Mouse (Mus musculus): ENCODE results near the gene Rapgef5.

Gene Rapgef5

GRCm38 (mm10) chr12:117516179-117516578 lies at the start of gene Rapgef5:
Gene Rapgef5, plus strand, starts transcription at chr12:117516479.
- DNase-seq = no peak

- DNase-seq = no peak
Observed at GRCm38 (mm10) chr12:117468329-117468728, 48.0 kb upstream of the Rapgef5 start.

- no peak for DNase-seq
Observed at GRCm38 (mm10) chr12:117479014-117479413, 37.3 kb upstream of the Rapgef5 start.

- DNase-seq = no peak
Observed at GRCm38 (mm10) chr12:117479680-117480079, 36.6 kb upstream of the Rapgef5 start.

GRCm38 (mm10) chr12:117480958-117481357 lies 35.3 kb upstream of the Rapgef5 start:
- no peak for DNase-seq

- DNase-seq = no peak
Observed at GRCm38 (mm10) chr12:117482665-117483064, 33.6 kb upstream of the Rapgef5 start.

GRCm38 (mm10) chr12:117486118-117487057 lies 29.9 kb upstream of the Rapgef5 start:
- no peak for DNase-seq

- no peak for DNase-seq
Observed at GRCm38 (mm10) chr12:117496501-117497176, 19.6 kb upstream of the Rapgef5 start.

GRCm38 (mm10) chr12:117497361-117497760 lies 18.9 kb upstream of the Rapgef5 start:
- DNase-seq = no peak

- DNase-seq = no peak
Observed at GRCm38 (mm10) chr12:117499242-117499641, 17.0 kb upstream of the Rapgef5 start.

- DNase-seq = no peak
Observed at GRCm38 (mm10) chr12:117501180-117501579, 15.1 kb upstream of the Rapgef5 start.

GRCm38 (mm10) chr12:117502834-117503233 lies 13.4 kb upstream of the Rapgef5 start:
- no peak for DNase-seq

- no peak for DNase-seq
Observed at GRCm38 (mm10) chr12:117505163-117505562, 11.1 kb upstream of the Rapgef5 start.

GRCm38 (mm10) chr12:117507772-117508171 lies 8.5 kb upstream of the Rapgef5 start:
- DNase-seq = no peak

- DNase-seq = no peak
Observed at GRCm38 (mm10) chr12:117509919-117510318, 6.4 kb upstream of the Rapgef5 start.

GRCm38 (mm10) chr12:117512468-117512867 lies 3.8 kb upstream of the Rapgef5 start:
- DNase-seq = no peak

GRCm38 (mm10) chr12:117513150-117513932 lies 2.9 kb upstream of the Rapgef5 start:
- DNase-seq = no peak

- DNase-seq = no peak
Observed at GRCm38 (mm10) chr12:117517275-117517936, 1.1 kb downstream of the Rapgef5 start.

GRCm38 (mm10) chr12:117524311-117525013 lies 8.2 kb downstream of the Rapgef5 start:
- DNase-seq = no peak

- no peak for DNase-seq
Observed at GRCm38 (mm10) chr12:117527889-117528288, 11.6 kb downstream of the Rapgef5 start.

GRCm38 (mm10) chr12:117528509-117529145 lies 12.3 kb downstream of the Rapgef5 start:
- no peak for DNase-seq

Data from thymus, postnatal 36 days (tissue).